Mouse (Mus musculus) erythroblast, embryonic 14.5 days (primary cell): ENCODE data around the gene Ccer1. TPM values are rescaled to one million over a fixed set of nuclear protein-coding genes. Genes with fewer than 3 reads are reported as not detected.
"Not testable (repeated sequence)": the region's sequence is repeated elsewhere in the genome, so short reads cannot be mapped to it uniquely, and the experiment has no call there.

Experiments used
- H3K27me3 ChIP-seq: 2 replicates; pipeline ENCODE4 v1.6.1; 2012; ENCODE audit warnings: inconsistent platforms; ENCODE audit not compliant: control insufficient read depth
- H3K36me3 ChIP-seq: 2 replicates; pipeline ENCODE4 v1.6.1; 2012; ENCODE audit warnings: mild to moderate bottlenecking, inconsistent platforms; ENCODE audit not compliant: control insufficient read depth
- H3K4me1 ChIP-seq: 2 replicates; pipeline ENCODE4 v1.6.1; 2012; ENCODE audit warnings: inconsistent platforms; ENCODE audit not compliant: control insufficient read depth
- H3K4me3 ChIP-seq: replicated peaks from 2 replicates; pipeline ENCODE3; 2012; ENCODE audit warnings: moderate library complexity, mild to moderate bottlenecking, inconsistent platforms
- H3K9me3 ChIP-seq: 2 replicates; pipeline ENCODE4 v1.6.1; 2012; ENCODE audit warnings: low read length, inconsistent platforms, mixed read lengths; ENCODE audit not compliant: control insufficient read depth
- GATA1 ChIP-seq: IDR thresholded peaks from 2 replicates; pipeline ENCODE4 v1.6.1; 2012; ENCODE audit warnings: low read length, inconsistent platforms, mixed read lengths
- TAL1 ChIP-seq: IDR thresholded peaks from 3 replicates; pipeline ENCODE4 v1.6.1; 2012; ENCODE audit warnings: low read length, inconsistent platforms, mixed read lengths
- polyA plus RNA-seq: library from polyadenylated mRNA; stranded (reverse); fragments of >175 nt; gene quantifications from 2 replicates; pipeline ENCODE4 v1.2.3, GENCODE M21; 2012

The Ccer1 gene
- polyA plus RNA-seq, 1 experiment: not detected

DNA sequence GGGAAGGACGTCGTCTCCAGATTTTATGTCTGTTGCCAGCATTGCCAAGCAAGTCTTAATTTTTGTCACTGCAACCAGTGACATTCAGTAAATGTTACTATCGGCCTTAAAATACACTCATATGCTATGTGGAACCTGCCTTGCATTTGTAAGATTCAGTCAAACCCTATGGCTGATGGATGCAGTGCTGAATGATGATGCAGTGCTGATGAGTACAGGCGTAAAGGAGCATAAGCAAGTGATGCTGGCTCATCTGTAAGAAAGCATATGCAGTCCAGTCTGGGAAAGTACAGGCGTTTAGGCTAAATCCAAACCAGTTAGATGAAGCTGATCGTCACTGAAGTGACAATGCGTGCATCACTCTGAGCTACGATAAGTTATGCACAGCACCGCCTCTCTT, 29.9 kb downstream of the Ccer1 start:
- TF ChIP-seq GATA1: no peak
- TF ChIP-seq TAL1: no peak
- Histone ChIP-seq H3K27me3 (no peaks in the 10 kb centered on the region), H3K4me3 (no peak overlapping the region), H3K4me1 (no peaks in the 10 kb centered on the region), H3K9me3 (0 out of 2 replicates have a peak, but pooled peaks cover 4% of the 10 kb centered on the region), H3K36me3 (no peaks in the 10 kb centered on the region)

DNA sequence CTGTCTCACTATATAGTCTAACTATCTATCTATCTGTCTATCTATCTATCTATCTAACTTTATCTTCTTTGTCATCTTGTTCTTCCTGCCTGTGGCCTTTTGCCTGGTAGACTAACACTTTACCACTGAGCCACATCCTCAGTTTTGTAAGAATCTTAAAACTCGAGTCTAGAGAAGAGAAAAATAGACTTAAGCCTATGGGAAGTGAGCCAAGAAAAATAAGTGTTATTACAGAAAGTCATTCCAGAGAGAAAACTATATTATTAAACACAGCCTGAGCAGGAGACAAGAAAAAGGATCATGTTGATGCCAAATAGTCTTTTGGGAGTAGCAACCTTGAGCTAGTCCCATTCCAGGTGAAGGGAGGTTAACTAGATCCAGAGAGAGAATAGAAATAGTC, 33.1 kb downstream of the Ccer1 start:
- Histone ChIP-seq H3K27me3 (no peaks in the 10 kb centered on the region), H3K4me1 (no peaks in the 10 kb centered on the region), H3K4me3 (no peak overlapping the region), H3K9me3 (peaks cover 9% of the 10 kb centered on the region; the same call in 1 of the 2 replicates), H3K36me3 (no peaks in the 10 kb centered on the region)
- TF ChIP-seq TAL1 (no peak), GATA1 (no peak)

DNA sequence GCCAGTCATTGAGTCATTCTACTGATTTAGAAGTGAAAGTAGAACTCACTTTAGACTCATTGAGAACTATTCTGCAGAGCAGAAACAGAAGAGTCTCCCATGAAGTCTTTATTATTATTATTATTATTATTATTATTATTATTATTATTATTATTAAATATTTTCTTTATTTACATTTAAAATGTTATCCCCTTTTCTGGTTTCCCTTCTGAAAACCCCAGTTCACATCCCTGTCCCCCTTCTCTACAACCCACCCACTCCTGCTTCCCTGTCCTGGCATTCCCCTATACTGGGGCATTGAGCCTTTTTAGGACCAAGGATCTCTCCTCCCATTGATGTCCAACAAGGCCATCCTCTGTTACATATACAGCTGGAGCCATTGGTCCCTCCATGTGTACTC, 33.8 kb downstream of the Ccer1 start, which contains the start of gene C030005K15Rik:
Gene C030005K15Rik, minus strand, starts transcription at position 101 of the 400 bp plus-strand sequence.
- H3K9me3 ChIP-seq: not testable (repeated sequence)

More for the DNA sequence above, 33.8 kb downstream of the Ccer1 start, which contains the start of gene C030005K15Rik:
- not testable (repeated sequence) for H3K36me3 ChIP-seq, H3K4me3 ChIP-seq, H3K27me3 ChIP-seq, H3K4me1 ChIP-seq

Other genes with a start within 250 kb of the Ccer1 start
- gene Dcn, start 213.4 kb upstream of the Ccer1 start, polyA plus RNA-seq: not detected in 2 replicates
- not detected in 2 replicates for gene Lum, start 127.9 kb upstream of the Ccer1 start, polyA plus RNA-seq
- not detected in 2 replicates for gene Kera, start 86.2 kb upstream of the Ccer1 start, polyA plus RNA-seq
- gene Epyc, start 49.0 kb upstream of the Ccer1 start, polyA plus RNA-seq: not detected in 2 replicates
- not detected in 2 replicates for gene C030005K15Rik, start 33.7 kb downstream of the Ccer1 start, polyA plus RNA-seq